Mouse (Mus musculus) spleen, postnatal 10 days (tissue): ENCODE measurements around the gene Cers5.
A peak's percentile ranks its signal among the peaks of the same experiment; 100 is the strongest.
"Not testable (repeated sequence)": the region's sequence is repeated elsewhere in the genome, so short reads cannot be mapped to it uniquely, and the experiment has no call there.

Experiments used
- DNase-seq, 2 experiments: peaks; one replicate each; pipeline ENCODE4 v3.0.0; 2021 to 2022; ENCODE audit warnings: low spot score in 2 of 2

Cers5 gene

GRCm38 (mm10) chr15:99772881-99772924 is at the start of gene Cers5:
Gene Cers5, minus strand, starts transcription at chr15:99772885.
- not testable (repeated sequence) for DNase-seq

DNA sequence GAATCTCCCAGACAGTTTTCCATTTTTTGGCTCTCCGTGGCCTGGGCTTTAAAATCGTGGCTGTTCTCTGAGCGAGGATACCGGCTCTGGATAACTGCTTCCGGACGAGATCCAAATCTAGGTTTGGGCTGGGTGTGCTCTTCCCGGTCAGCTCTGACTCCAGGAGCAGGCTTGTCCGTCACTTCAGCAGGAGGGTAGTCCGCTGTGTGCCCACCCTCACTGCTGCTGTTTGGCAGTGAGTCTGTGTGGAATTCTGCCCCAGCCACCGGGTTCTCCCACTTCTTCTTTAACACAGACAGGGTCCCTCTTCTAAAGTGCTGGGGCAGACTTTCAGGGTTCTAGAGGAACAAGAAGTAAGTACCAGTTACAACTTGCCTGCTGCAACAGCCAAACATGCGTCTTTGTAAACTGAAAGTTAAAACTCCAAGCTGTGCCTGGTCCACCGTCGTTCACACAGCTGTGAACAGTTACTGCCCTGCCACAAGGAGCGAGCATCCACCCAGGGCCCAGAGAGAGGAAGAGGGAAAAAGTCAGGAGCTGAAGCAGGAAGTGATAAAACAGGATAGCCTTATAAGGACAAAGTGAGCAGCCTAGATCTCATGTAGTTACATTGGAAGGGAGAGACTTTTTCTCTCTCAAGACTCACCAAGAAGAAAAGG is 47.1 kb upstream of the Cers5 start:
- no peak for DNase-seq

- DNase-seq = no peak
Observed at GRCm38 (mm10) chr15:99819109-99819440, 46.4 kb upstream of the Cers5 start.

- no peak for DNase-seq
Observed at GRCm38 (mm10) chr15:99818321-99819108, 45.8 kb upstream of the Cers5 start.

DNA sequence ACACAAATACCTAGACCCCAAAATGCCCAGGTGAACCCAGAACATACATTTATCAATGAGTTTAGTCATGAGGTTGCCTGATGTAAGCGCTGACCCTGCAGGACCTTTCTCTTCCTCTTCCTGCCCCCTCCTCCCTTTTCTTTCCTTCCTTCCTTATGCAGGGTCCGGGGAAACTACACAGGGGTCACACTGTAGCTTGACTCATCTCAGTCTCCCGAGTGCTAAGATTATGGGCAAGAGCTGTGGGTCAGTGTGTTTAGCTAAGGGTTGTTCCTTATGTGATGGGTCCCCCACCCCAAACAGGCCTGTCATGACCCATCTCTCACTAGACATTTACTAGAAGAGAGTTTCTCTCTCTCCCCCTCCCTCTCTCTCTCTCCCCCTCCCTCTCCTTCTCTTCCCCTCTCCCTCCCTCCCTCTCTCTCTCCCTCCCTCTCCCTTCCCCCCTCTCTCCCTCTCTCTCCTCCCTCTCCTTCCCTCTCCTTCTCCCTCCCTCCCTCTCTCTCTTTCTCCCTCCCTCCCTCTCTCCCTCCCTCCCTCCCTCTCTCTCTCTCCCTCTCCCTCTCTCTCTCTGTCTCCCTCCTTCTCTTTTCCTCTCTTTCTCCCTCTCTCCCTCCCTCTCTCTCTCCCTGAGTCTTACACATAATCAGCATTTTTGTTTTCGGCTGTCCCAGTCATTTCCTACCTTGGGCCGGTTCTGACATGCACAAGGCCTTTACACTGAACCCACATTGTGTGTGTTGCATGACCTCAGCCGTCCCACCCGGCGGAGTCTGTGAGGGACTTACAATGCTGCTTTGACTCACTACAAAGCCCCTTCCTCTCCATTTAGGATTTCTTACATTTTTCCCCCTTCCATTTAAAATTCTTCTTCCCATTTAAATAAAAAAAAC is 44.9 kb upstream of the Cers5 start:
- no peak for DNase-seq

GRCm38 (mm10) chr15:99815999-99816398 is 43.3 kb upstream of the Cers5 start:
- peak in 1 of 2 experiments; percentile 23 for DNase-seq

DNA sequence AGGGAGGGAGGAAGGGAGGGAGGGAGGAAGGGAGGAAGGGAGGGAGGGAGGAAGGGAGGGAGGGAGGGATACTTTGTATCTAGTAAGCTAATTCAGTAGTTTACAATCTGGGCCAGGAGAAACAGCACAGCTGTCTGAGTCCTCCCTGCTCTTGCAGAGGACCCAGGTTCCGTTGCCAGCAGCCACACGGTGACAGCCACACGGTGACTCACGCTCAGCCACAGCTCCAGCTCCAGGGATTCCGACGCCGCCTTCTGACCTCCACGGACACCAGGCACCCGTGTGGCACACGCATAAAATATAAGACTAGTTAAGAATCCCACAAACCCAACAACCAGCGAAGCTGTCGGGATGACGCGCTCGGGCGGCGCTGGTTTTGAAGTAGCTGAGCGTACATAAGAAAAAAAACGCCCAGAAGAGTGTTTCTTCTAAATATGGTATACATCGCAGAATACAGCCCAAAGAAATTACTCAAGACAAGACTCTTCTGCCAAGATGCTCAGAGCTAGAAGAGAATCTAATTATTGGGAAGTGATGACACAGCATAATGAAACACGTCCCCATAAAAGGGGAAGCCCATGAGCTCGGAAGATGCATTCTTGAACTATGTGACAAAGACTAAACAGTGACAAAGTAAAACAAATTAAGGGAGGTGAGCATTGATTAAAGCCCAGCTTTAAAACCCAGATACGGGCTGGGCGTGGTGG is 42.0 kb upstream of the Cers5 start:
- DNase-seq = no peak

- no peak for DNase-seq
Observed at GRCm38 (mm10) chr15:99813639-99814038, 41.0 kb upstream of the Cers5 start.

DNA sequence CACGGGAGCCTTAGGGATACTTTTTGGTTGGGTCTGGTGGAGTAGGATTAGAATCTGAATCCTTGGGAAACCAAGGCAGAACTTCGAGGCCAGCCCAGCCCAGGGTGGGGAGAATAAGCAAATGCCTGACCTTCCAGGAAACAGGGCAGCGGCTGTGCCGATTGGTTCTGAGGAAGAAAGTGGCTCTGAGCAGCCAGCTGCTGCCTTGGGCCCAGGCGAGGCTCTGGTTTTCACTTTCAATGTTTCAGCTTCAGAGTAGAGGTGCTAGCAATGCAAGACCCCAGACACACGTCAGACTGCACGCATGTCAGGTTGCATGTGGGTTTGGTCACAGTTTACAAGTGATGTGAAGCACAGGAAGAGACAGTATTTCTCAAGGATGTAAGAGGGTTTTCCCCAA is 39.4 kb upstream of the Cers5 start:
- DNase-seq = no peak

GRCm38 (mm10) chr15:99807776-99808735 is 35.4 kb upstream of the Cers5 start:
- no peak for DNase-seq

DNA sequence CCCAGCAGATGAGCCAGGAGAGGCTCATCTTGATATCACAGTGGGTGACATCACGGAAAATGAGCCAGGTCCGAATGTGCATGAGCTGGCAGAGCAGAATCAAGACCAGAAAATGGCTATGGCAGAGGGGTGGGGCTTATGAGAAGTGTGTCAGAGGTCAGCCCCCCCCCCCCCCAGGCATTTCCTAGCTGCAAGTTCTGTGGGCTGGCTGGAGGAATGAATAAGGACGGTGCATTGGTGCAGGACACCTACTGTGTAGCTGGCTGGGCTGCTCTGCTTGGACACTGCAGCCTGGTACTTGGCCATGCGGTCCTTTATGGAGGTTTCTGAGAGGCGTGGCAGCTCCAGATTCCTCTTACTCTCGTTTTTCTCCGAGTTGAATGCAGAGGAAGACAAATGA is 33.5 kb upstream of the Cers5 start:
- no peak for DNase-seq

DNA sequence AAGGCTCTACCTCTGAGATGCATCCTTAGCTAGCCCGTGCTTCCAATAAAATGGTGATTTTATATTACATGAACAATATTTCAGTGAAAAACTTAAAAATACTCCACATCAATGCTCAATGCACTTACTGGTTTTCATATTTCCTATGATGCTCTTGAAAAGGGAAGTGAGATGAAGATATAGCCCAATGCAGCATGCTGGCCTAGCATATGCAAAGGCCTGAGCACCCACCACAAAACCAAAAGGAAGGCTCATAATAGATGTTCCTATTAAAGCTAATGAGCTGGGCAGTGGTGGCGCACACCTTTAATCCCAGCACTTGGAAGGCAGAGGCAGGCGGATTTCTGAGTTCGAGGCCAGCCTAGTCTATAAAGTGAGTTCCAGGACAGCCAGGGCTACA is 33.0 kb upstream of the Cers5 start:
- DNase-seq = no peak

- DNase-seq = peak in 1 of 2 experiments; percentile 33
Observed at GRCm38 (mm10) chr15:99803186-99803644, 30.5 kb upstream of the Cers5 start.

GRCm38 (mm10) chr15:99801885-99802572 is 29.3 kb upstream of the Cers5 start:
- no peak for DNase-seq

DNA sequence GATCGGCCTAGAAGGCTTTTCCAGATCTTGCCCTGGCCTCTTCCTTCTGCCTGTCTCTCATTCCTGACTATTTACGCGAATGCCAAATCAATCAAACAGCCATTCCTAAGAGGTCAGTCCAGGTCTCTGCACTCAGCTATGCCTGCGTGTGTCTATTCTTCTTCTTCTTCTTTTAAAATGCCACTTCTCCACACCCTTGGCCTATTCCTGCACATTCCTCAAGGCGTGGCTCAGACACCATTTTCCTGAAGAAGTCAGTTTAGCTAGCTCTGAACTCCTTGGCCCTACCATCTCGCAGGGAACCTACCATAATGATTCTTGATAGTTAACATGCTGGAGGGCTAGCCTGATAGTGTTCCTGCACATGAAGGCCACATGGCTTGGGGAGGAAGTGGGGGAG is 27.0 kb upstream of the Cers5 start:
- no peak for DNase-seq

- DNase-seq = no peak
Observed at GRCm38 (mm10) chr15:99797898-99798297, 25.2 kb upstream of the Cers5 start.

- no peak for DNase-seq
Observed at GRCm38 (mm10) chr15:99796735-99797134, 24.1 kb upstream of the Cers5 start.

- DNase-seq = peak in 1 of 2 experiments; percentile 35
Observed at GRCm38 (mm10) chr15:99796066-99796465, 23.4 kb upstream of the Cers5 start.

DNA sequence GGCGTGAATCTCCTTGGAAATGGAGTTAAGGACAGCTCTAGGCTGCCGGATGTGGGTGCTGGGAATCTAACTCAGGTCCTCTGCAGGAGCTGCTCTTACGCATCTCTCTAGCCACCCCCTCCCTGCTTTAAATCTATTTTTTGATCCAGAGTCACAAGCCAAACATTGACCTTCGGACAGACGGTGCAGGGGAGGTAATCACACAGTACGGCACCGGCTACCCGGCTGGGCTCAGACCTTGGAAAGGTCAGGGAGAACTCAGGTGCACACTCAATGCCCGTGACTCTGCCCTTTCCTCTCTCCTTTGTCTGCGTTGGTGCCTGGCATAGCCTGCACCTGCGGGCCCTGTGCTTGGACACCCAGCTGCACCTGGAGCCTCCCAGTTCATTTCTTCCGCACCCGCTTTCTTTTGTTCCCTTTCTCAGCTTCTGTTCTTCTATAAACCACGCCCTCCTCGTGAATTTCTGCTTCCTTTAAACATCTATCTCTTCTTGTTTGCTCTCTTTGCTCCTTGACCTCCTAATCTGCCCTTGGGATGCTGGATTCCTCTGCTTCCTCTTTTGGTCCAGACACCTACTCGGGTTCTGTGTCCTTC is 19.6 kb upstream of the Cers5 start:
- no peak for DNase-seq

DNA sequence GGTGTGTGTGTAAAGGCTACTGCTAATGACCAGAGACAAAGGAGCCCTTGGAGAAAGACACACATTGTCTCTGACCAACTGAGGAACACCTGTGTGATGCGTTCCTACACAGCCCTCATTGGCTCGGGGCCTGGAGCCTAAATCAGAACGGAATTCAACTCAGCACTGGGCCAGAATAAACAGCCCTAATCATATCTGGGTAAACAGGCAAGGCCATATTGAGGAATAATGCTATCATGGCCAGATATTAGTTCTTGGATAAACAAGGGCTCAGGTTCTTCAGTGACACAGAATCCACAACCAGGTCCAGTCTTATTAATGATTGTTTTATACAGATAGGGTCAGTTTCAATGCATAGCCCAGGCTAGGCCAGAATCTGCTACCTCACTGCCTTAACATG is 18.3 kb upstream of the Cers5 start:
- DNase-seq = no peak
